Mouse (Mus musculus): ENCODE data around the gene Ascc1.

Gene Ascc1

DNA sequence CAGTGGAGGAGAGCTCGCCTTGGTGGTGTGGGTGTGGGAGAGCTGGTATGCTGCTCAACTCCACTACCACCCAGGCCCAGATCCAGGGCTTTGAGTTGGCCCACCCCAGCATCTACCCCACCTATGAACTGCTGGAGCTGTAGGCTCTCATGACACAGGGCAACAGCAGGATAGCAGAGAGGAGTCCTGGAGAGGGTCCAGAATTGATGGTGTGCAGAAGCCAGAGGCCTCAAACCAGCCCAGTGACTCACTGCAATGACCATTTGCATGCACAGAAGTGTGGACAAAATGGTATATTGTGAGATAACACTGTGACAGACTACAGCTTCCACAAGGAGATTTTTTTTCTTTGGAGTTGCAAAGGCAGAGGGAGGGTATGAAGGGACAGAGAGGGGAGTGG lies 21.1 kb downstream of the Ascc1 start:
- no peak for DNase-seq

DNA sequence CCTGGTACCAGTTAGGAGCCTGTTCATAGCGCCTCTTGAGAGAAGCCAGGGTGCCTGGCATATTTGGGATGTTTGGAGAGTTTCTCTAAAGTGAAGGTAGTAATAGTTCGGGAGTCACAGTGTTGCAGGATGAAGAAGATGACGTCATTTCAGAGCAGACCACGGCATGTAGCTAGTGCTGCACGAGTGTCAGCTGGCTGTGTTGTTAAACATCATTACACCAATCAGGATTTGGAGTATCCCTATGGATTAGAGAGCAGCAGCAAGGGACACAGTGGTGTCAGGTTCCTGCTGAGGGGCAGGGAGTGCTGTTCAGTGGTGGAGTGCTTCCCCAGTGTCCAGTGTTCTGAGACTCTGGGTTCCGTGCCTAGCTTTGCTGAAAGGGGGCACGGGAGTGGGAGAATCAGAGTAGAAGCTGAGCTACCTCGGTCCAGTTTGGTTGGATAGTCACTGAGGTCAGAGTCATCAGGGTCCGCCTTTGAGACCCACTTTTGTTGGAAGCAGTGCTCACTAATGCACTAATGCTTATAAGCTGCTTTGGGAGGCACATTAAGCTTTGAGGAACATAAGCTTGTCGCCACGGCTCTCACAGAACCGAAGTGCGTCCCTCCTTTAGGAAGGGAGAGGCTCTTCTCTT lies 24.3 kb downstream of the Ascc1 start:
- DNase-seq, result no peak

DNA sequence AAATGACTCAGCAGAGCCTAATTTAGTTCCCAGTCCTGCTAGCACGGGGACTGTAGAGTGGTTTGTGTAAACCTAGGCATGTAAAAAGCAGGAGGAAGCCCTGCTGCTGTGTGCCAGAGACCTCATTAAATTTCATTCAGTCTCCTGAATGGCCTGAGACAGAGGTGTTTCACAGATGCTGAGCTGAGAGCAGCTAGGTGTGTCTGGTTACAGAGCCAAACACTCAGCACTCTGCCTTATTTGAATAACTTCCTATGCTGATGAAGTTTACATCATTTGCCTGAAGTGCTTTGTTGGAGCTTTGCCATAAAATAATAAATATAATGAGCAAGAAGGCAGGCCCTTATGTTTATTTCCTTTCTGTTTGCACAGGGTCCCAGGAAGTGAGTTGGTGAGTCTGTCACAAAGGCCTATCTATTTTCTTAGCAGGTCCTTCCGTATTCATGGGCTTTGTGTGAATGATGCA lies 25.0 kb downstream of the Ascc1 start:
- no peak for DNase-seq

DNA sequence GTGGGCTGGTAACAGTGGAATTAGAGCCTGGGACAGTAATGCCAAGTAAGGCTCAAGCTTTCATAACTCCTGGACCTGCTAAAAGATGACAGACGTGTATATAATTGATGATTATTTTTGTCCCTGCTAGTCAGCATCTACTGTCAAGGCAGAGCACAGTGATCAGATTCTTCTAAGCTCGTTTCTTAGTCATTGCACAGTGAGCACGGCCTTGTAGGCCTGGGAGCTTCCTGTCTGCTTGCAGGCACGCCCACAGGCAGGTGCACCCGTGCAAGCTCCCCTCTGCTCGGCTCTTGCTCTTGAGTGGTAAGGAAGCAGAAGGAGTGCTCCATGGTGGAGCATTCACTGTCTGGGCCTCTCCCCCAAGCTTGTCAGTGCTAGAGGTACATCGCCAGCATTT lies 25.6 kb downstream of the Ascc1 start:
- no peak for DNase-seq

DNA sequence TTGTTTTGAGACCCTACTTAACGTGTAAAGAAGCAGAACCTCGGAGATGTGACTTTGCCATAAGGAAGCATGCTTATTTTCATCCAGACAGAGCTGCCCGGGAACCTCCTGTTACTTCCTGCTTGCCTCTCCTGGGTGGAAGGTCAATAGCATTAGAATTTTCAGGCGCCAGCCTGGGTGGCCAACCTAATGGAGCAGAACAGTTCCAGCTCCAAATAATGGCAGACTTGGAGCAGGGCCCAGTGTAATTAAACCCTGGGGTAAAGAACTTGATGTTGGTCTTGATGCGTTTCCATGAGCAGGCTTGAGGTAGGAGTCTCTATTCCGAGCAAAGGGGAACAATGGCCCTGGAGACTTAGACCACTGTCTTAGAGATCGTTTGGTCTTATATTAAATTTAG lies 26.4 kb downstream of the Ascc1 start:
- no peak for DNase-seq

DNA sequence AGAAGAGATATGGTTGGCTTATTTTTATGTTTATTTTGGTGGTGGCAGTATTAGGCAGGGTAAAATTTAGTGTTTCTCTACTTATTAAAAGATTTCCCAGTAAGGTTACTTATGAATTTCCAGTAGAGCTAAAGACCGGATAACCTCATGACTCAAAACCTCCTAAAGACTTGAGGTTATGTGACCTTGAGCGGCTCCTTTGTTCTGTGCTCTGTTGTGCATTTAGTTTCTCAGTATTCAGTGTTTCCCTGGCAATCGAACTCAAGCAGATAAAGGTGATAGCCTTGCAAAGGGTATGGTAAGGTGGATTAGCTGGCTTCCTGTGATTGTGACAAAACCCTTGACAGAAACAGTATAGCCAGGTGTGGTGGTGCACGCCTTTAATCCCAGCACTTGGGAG lies 26.8 kb downstream of the Ascc1 start:
- no peak for DNase-seq

DNA sequence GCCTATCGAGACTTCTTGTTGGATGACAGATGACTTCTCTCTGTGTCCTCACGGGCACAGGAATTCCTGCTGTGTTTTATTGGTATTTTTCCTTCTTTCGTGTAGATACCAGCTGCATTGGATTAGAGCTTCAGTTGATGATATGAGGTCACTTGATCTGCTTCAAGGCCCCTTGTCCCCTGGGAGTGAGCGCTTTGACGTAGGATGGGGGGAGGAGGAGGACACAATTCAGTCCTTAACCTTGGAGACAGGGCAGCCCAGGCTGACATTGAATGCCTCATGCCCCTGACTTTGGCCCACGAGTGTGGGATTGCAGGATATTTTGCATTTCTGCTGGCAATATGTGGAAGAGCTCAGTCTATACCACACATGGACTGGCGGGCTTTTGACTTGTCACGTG lies 29.0 kb downstream of the Ascc1 start:
- no peak for DNase-seq

DNA sequence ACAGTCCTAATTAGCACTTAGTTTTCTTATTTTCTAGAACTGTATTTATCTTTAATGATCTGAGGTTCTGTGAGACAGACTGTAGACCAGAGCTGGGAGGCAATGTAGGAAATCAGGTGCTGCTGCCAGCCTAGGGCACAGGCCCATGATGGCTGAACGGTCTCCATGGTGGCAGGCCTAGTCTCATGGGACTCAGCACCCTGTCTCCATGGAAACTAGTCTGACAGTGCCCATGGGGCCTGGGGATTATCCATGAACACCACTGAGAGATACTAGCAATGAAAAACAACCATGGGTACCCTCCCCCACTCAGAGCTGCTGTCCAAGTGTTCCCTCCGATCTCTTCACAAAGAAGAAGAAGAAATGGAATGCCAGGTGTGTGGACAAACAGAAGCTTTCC lies 29.4 kb downstream of the Ascc1 start:
- DNase-seq, result no peak

DNA sequence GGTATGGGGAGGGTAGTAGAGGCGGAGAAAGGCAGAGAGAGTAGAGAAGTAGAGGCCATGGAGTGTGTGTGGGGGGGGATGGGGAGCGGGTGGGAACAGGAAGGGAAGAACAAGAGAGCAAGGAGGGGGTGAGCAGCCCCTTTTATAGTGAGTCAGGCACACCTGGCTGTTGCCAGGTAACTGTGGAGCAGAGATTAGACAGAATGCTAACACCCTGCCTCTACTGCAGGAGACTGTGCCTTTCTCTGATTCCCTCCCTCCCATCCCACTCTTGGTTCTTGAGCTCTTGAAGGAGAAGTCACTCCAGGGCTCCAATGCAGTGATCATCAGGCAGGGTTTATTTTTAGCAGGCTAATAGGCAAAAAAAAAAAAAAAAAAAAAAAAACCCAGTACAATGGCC lies 30.0 kb downstream of the Ascc1 start:
- DNase-seq, result no peak

DNA sequence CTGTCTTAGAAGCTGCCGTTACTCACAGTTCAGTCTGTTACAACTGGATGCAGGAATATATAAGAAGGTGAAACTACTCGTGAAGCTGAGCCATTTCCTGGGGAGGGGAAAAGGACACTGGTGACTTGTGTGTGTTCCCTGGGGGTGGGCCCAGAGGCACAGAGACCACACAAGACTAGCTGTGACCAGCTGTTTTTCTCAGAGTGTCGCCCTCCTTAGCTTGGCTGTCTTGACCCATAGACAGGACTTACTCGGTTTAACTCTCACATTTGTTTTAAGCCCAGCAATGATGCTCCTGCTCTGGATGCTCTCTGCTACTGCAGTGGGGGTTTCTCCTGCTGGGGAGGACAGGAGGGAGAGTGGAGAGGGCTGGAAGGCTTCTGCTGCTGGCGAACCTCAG lies 30.5 kb downstream of the Ascc1 start:
- DNase-seq, result no peak

DNA sequence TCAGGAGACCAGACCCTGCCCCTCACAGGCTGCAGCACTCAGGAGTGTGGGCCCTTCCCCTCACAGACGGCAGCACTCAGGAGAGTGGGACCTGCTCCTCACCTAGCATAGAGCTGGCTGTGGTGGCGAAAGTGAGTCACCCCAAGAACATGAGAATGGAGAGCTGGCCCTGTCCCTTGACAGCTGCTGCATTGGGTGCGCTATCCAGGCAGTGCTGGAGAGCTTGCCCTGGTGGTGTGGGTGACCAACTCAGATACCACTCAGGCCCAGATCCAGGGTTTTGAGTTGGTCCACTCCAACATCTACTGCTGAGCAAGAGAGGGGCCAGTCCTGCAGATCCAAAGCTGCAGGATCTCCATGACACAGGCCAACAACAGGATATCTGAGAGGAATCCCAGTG lies 32.0 kb downstream of the Ascc1 start:
- DNase-seq, result no peak

DNA sequence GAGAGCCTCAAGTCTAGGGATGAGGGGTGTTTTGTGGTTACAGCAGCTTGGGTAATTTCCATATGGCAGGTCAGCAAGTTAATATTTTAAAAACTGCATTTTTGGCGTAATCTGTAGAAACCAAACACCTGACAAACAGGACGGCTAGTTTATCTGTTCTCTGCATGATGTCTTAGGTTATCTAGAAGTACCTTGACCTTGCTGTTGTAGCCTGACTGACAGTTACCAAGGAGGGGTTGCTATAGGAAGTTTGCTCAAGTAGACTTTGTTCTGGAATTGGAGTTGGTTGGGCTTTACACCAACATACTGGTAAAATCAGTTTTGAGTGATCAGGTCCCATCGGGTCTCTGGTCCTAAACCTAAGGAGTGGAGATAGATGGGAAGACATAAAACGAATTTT lies 33.1 kb downstream of the Ascc1 start:
- DNase-seq, result no peak

DNA sequence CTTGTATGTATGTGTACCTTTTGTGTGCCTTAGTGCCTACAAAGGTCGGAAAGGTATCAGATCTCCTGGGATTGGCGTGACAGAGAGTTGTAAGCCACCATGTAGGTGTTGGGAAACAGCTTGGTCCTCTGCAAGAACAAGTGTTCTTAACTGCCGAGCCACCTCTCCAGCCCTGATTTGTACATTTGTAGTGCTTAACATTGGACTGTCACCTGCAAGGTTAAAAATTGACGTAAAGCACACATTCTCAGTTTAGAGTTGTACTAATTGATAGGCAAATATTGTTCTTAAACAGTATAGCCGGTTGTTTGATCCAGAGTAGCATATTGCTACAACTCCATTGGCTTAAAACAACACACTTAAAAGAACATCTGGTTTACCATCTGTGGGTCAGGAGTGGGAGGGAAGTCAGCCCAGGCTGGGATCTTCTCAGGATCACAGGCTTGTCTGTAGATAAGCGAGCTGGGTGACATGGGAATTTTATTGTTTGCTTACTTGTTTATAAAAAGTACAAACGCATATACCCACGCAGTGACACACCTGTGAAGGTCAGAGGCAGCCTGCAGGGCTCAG lies 39.8 kb downstream of the Ascc1 start:
- DNase-seq, result no peak

DNA sequence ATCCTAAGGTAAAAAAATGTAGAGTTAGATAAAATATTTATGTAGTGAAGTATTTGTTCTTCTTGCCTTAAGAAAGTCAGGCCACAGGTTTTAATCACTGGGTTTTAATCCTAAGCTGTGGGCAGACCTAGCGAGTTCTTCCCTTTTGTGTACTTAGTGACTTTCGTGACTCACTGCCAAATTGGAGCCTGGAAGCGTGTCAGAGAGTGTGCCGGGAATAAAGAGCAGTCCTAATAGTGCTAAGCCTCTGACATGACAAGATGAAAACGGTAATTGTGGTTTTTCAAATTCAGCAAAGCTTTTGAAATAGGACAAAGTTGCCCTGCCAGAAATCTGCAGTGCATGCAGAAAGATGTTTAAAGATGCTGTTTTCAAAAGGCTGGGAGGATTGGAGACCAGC lies 44.1 kb downstream of the Ascc1 start:
- peak; percentile 56 for DNase-seq

DNA sequence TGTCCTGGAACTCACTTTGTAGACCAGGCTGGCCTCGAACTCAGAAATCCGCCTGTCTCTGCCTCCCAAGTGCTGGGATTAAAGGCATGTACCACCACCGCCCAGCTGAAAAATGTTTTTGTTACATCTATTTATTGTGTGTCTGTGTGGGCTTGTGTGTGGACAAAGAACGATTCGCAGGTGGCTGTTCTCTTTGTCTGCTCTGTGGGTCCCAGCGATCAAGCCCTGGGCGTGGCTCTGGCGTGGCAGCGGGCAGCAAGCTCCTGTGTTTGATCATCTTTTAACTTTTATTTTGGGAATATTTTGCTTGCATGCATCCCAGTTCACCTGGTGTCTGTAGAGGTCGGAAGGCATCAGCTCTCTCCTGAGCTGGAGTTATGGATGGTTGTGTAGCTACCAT lies 48.0 kb downstream of the Ascc1 start:
- DNase-seq, result no peak

DNA sequence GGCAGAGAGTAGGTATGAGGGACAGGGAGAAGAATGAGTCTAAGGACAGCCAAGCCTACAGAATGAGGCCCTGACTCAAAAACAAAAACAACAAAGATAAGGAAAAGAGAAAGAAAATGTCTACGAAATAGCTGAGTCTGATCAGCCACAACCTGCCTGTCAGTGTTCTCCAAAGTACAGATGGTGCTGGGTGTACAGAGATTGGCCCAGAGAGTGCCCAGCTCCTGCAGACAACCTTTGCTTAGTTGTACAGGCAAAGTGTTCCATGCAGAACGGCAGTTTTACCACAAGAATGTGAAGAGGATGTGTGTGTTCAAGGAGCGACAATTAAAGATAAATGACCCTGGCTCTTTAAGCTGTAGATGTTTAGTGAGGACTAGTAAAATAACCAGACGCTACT lies 50.5 kb downstream of the Ascc1 start:
- no peak for DNase-seq

DNA sequence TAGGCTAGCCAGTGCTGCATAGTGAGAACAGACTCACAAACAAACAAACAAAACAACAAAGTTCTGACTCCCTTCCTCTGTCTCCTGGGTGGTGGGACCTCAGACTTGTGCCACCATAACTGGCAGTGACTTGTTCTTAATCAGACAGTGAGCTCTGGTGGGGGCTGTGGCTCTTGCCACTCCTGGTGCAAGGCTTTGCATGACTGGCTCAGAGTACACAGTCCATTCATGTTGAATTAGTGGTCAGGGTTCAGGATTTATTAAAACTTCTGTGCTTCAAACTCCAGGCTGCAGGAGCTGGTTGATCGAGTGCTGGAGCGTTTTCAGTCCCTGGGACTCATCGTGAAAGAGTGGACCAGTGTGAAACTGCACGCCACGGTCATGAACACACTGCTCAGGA lies 59.6 kb downstream of the Ascc1 start:
- DNase-seq, result no peak

DNA sequence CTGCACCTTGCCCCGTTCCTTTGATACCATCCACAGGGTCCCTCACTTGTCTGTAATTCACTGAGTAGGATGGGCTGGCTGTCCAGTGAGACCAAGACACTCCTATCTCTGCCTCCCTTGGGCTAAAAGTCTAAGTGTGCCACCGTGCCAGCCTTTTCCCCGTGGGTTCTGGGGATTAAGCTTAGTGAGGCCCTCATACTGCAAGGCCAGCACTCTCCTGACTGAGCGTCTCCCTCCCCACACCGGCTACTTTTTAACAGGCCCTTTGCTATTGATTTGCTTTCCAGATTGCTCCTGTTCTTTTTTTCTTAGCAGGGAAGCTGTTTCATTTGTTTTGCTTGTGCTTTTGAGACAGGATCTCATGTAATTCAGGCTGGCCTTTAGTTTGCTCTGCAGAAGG lies 60.3 kb downstream of the Ascc1 start:
- DNase-seq, result no peak

DNA sequence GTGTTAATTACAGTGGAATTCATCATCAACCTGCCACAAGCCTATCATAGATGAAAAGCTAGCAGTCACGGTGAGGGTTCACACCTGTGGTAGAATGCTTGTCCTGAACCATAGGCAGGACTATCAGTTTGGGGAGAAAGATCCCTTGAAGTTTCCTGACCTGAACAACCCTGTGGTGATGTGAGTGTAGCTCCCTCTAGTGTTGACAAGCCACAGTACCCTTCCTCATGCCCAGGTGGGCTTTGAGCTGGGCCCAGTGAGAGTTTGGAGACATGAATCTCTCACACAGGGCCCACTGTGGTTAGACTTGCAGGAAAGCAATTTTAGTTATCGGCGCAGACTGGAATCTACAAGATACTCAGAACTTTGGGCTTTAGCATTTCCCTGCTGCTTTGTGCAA lies 63.9 kb downstream of the Ascc1 start:
- DNase-seq, result peak; percentile 34

DNA sequence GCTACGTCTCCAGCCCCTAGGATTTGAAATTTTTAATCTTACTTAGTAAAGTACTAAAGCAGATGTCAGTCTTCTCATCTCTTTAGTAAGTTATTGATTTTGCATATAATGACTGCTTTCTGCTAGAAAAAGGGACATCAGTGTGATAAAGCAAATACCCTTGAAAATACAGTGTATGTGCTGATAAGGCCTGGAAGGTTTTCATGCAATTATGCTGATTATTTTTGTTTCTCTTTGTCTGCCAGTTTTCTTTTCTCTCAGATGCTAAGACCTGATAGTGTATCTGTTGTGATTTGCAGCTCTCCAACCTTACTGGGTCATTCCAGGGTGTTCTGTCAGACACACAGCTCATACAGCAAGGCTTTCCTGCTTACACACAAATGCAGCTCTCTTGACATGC lies 72.6 kb downstream of the Ascc1 start:
- DNase-seq, result no peak

DNA sequence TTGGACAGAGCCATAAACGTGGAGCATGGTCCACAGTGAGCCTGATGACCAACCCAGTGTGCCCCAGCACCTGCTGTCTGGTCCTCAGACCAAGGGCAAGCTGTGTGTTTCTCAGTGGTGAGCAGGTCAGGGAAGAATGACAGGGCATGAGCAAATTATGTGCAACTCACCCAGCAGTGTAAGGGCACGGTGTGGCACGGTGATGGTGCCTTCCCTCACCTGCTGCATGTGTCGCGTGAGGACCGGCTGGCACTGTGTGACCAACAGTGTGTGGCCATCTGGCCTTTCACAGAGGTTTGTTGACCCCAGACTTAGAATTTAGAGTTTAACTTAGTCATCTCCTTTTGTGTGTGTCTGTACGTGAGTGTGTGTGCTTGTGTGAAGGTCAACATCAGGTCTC lies 74.6 kb downstream of the Ascc1 start:
- no peak for DNase-seq

DNA sequence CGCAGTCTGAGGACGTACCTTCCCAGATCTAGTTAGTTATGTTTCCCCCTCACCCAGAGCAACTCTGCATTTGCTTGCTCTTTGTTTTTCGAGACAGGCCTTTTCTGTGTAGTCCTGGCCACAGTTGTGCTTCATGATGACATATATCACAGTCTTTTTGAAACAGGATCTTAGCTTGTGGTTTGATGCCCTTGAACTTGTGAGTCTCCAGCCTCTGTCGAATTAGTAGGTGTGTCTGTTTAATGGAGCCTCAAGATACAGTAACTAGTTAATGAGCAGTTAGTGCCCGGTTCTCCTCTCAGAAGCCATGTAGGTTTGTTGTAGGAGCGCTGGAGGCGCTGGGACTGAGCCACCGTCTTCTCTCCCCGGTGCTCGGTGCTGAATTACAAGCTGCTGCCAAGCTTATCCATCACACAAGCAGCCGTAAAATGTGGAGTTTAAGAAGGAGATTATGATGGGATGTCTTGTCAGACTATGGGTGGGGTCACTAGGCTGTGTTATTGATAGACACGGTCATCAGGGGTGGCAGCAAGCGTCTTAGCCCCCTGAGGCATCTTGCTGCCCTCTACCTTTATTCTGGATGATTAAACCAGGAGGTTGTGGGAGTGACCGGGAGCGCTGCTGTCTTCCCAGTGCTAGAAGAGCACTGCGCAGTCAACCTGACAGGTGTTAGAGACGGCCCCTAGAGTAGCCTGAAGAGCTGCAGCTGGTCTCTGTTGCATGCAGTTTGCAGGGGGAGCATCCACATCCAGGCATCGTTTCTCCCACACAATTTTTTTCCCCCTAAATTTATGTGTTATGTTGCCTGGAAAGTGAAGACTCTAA lies 75.3 kb downstream of the Ascc1 start:
- DNase-seq, result no peak

DNA sequence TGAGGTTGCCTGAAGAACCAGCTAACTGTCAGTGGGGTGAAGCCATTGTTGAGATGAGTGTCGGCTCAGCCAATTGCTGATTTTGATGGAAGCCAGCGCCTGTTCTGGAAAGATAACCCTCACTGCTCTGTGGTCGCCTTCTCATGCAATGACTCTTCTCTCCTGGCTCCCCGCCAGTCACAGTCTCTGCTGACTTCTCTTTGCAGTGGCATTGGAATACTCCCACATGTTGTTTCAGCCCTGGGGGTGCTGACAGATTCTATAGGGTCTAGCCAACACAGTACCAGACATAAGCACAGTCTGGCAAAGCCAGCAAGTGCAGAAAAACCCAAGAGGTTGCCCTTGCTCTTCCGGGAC lies 75.9 kb downstream of the Ascc1 start:
- DNase-seq, result peak; percentile 56

DNA sequence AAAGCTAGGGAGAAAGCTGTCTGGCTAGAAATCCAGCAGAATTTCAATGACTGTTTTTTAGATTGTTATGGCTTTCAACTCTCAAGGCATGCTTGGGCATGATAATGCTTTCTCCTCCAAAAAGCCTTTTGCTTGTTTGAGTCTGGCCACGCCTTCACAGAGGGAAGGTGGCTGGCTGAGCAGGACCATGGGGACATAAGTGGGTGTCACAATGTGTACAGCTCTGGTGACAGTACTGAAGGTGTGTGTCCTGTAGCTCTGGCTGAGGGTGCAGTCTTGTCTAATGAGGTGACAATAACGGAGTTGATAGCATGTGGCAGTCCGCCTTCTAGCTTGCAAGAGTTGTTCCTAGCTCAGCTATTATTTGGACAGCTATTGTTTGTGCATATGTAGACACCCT lies 77.6 kb downstream of the Ascc1 start:
- peak; percentile 37 for DNase-seq

DNA sequence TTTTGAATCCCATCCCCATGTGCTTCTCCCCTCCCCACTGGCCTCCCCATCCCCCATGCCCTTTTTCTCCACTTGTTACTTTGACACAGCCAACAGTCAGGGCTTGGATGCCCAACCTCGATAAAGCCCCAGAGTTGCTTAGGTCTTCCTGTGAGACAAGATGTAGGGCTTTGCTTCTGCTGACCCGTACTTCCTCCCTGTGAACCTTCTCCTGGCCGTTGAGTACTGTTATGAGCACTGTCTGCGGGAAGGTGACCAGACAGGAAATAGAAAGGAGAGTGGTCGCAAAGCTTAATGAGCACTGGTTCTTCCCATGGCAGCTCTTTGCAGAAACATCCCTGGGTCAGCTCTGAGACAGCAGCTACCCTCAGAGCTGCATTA lies 78.0 kb downstream of the Ascc1 start:
- DNase-seq, result no peak
